Mouse (Mus musculus) heart, postnatal 0 days (tissue): Measurements from ENCODE around the gene Gm14412.
"Not testable (repeated sequence)": the region's sequence is repeated elsewhere in the genome, so short reads cannot be mapped to it uniquely, and the experiment has no call there.

Source experiments
- CTCF ChIP-seq: IDR thresholded peaks from 2 replicates; pipeline ENCODE4 v1.5.1; 2016; ENCODE audit warnings: antibody characterized with exemption, control low read depth, low read depth
- EP300 ChIP-seq: IDR thresholded peaks from 2 replicates; pipeline ENCODE4 v1.6.1; 2016; ENCODE audit warnings: antibody characterized with exemption, low read depth

DNA sequence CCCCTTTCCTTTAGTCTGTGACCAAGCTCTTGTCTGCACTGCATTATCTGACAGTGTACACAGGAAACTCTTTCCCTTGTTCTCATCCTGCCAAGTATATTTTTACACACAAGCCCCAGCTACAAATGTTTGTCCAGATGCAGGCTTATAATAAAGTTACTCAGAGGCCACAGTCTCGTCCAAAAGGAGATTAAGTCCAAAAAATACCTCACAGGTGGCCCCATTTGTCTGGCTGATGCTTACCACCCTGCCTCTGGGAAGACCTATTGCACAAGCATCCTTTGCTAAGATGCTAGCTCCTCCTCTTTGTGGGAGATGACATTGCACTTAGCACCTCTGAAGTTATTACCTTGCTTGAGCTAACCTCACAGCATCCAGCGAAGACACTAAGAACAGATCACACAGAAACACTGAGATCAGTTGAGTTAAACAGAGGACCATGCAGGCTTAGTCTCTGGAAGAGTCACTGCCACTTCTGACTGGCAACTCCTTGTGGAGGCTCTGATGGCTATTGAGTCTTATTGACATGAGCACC is 3.3 kb downstream of the Gm14412 start:
- not testable (repeated sequence) for TF ChIP-seq CTCF, EP300
